Mouse (Mus musculus): ENCODE results near the gene Myadm.

- TF ChIP-seq CHD2 (IDR thresholded peaks at IDR 0.05; ENCODE audit: low read depth, low read length) = no peak
- TF ChIP-seq HCFC1 (IDR thresholded peaks at IDR 0.05; ENCODE audit: borderline replicate concordance, insufficient read depth, low read length) = no peak
- TF ChIP-seq ZNF384 (IDR thresholded peaks at IDR 0.05; ENCODE audit: low read depth, low read length) = no peak
- TF ChIP-seq ZC3H11A (IDR thresholded peaks at IDR 0.05; ENCODE audit: borderline replicate concordance, low read depth, low read length) = no peak; the same call in 1 of the 2 replicates
- TF ChIP-seq MAFK (IDR thresholded peaks at IDR 0.05; ENCODE audit: insufficient read depth, low read depth, low read length) = no peak
Measured at GRCm38 (mm10) chr7:3300891-3301627, 12.2 kb downstream of the Myadm start.

All from ES-E14 (cell line).